Mouse (Mus musculus): ENCODE measurements around the gene Ccdc51.

DNA sequence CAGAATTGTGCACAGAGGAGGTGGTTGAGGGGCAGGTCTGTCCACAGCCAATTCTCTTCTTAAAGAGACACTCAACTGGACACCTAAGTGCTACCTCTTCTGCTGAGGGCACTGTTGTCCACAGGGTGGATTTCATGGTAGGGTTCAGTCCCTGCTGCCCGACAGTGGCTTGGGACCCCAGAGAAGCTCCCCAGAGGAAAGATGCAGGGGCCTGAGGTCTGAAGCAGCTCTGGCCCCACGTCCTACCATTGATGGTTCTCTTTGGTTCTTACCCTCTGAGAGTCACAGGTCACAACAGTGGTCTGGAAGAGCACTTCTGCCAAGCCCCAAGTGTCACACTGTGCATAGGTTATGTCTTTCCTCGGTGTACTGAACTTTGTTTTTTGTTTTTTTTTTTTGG is 28.9 kb upstream of the Ccdc51 start:
- TF ChIP-seq CTCF (IDR thresholded peaks at IDR 0.05 in 2 of 3, conservative IDR thresholded peaks at IDR 0.05 in 1 of 3; ENCODE audit: control insufficient read depth in 1 of 3, insufficient read depth in 1 of 3, low read depth in 2 of 3, low read length in 3 of 3, poor library complexity in 1 of 3, severe bottlenecking in 1 of 3) (no peak), POLR2A (IDR thresholded peaks at IDR 0.05; ENCODE audit: control insufficient read depth in 1 of 2, insufficient read depth in 1 of 2, low read depth in 1 of 2, low read length in 2 of 2, poor library complexity in 1 of 2) (no peak), MYC (IDR thresholded peaks at IDR 0.05; ENCODE audit: low read depth, low read length) (no peak), MAX (IDR thresholded peaks at IDR 0.05; ENCODE audit: low read length) (no peak), EP300 (IDR thresholded peaks at IDR 0.05; ENCODE audit: low read depth in 1 of 2, low read length in 2 of 2) (no peak), GABPA (IDR thresholded peaks at IDR 0.05; ENCODE audit: low read depth, low read length) (no peak), POLR2AphosphoS2 (IDR thresholded peaks at IDR 0.05; ENCODE audit: low read length) (no peak), ELF1 (IDR thresholded peaks at IDR 0.05; ENCODE audit: low read depth, low read length) (no peak), RCOR1 (IDR thresholded peaks at IDR 0.05; ENCODE audit: low read depth, low read length) (no peak), ZC3H11A (IDR thresholded peaks at IDR 0.05; ENCODE audit: low read depth, low read length) (no peak)

All from MEL (cell line).